Mouse (Mus musculus) spleen, postnatal 0 days (tissue): Measurements from ENCODE around the gene Ppp6r2. TPM values are rescaled to one million over a fixed set of nuclear protein-coding genes. Genes with fewer than 3 reads are reported as not detected.

Experiments
- polyA plus RNA-seq: library from polyadenylated mRNA; unstranded; fragments of >200 nt; fragmentation: Nextera tagmentation; extraction: Ambion mirVana; gene quantifications from 2 replicates; pipeline ENCODE4 v1.2.1, GENCODE M21; 2015

Ppp6r2 gene
- polyA plus RNA-seq, result 46.2 and 46.5 TPM in 2 replicates

DNA sequence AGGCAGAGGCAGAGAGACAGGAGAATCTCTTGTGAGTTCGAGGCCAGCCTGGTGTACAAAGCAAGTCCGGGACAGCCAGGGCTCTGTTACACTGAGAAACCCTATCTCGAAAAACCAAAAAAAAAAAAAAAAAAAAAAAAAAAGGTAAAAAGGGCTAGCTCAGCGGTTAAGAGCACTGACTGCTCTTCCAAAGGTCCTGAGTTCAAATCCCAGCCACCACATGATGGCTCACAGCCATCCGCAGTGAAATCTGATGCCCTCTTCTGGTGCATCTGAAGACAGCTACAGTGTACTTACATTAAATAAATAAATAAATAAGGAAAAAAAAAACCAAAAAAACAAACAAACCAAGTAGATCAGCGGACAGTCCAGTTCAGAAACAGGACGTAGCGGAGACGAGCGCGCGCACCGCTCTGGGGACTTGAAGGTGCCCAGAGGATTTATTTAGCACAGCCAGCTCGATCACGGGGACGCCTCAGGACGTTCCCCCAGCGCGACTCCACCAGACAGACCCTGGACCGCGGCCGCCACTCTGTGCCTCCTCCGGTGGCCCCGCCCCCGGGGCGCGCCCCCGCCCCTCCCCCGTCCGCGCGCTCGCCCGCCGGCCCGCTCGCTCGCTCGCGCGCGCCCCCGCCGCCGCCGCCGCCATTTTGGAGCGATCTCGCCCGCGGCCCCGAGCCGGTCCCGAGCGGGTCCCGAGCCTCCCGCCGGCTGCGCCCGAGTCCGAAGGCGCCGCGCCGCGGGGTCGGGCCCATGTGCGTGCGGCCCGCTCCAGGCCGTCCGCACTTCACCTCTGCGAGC, at the start of gene Ppp6r2:
Gene Ppp6r2 (plus strand): TSS at position 639 of the 801 bp plus-strand sequence.

GRCm38 (mm10) chr15:89180571-89181229, 30.7 kb upstream of the Ppp6r2 start, which contains the start of gene Plxnb2:
Gene Plxnb2, minus strand, starts transcription at chr15:89180788.

GRCm38 (mm10) chr15:89196313-89196706, 15.0 kb upstream of the Ppp6r2 start, which contains the start of gene Dennd6b:
Gene Dennd6b, minus strand, starts transcription at chr15:89196496.

GRCm38 (mm10) chr15:89315190-89315731, 103.9 kb downstream of the Ppp6r2 start, which contains the start of gene Sbf1:
Gene Sbf1, minus strand, starts transcription at chr15:89315311.

GRCm38 (mm10) chr15:89322670-89323522, 111.5 kb downstream of the Ppp6r2 start, which contains the start of gene Adm2:
Gene Adm2, plus strand, starts transcription at chr15:89322720.

DNA sequence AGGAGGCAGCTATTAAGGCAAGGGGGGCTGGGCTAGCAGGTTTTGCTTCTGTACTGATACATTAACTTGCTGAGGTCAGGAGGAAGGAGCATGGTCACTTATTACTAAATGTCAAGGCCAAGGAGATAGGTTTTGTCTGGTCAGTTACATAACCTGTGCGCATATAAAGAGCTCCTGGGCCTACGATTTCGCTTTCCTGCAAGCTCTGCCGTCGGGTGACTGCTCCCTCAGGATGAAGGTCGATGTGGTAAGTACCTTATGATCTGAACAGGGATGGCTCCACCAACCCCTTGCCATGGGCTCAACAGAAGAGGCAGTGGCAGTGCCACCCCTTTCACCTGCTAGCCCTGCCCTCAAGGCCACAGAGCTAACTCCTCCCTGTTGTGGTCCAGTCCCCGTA, 122.9 kb downstream of the Ppp6r2 start, which contains the start of gene Miox:
Gene Miox (plus strand): TSS at position 128 of the 400 bp plus-strand sequence.

Other genes starting within 250 kb of the Ppp6r2 start
- gene Mlc1, start 232.5 kb upstream of the Ppp6r2 start, polyA plus RNA-seq, result not detected in 2 replicates
- gene Mov10l1, start 228.6 kb upstream of the Ppp6r2 start, polyA plus RNA-seq, result not detected in 2 replicates
- gene Panx2, start 151.8 kb upstream of the Ppp6r2 start, polyA plus RNA-seq, result not detected in 2 replicates
- gene Trabd, start 136.4 kb upstream of the Ppp6r2 start, polyA plus RNA-seq, result 16.9 and 20.7 TPM in 2 replicates
- 8.0 and 9.3 TPM in 2 replicates for gene Selenoo, start 122.5 kb upstream of the Ppp6r2 start, polyA plus RNA-seq
- gene Tubgcp6, start 88.4 kb upstream of the Ppp6r2 start, polyA plus RNA-seq, result 7.9 and 8.7 TPM in 2 replicates
- gene Hdac10, start 82.9 kb upstream of the Ppp6r2 start, polyA plus RNA-seq, result 11.4 and 11.9 TPM in 2 replicates
- 1.8 and 2.3 TPM in 2 replicates for gene Mapk12, start 70.8 kb upstream of the Ppp6r2 start, polyA plus RNA-seq
- 0.87 and 1.3 TPM in 2 replicates for gene Mapk11, start 61.9 kb upstream of the Ppp6r2 start, polyA plus RNA-seq
- gene Plxnb2, start 30.8 kb upstream of the Ppp6r2 start, polyA plus RNA-seq, result 25.8 and 35.7 TPM in 2 replicates
- 3.8 and 4.0 TPM in 2 replicates for gene Dennd6b, start 15.1 kb upstream of the Ppp6r2 start, polyA plus RNA-seq
- gene Sbf1, start 103.8 kb downstream of the Ppp6r2 start, polyA plus RNA-seq, result 36.5 and 38.4 TPM in 2 replicates
- 0.16 TPM in 1 of 2 replicates, not detected in the other for gene Adm2, start 111.2 kb downstream of the Ppp6r2 start, polyA plus RNA-seq
- not detected in 2 replicates for gene Miox, start 122.8 kb downstream of the Ppp6r2 start, polyA plus RNA-seq
- gene Lmf2, start 144.1 kb downstream of the Ppp6r2 start, polyA plus RNA-seq, result 28.5 and 29.5 TPM in 2 replicates
- gene Ncaph2, start 144.2 kb downstream of the Ppp6r2 start, polyA plus RNA-seq, result 134 and 143 TPM in 2 replicates
- gene Sco2, start 162.3 kb downstream of the Ppp6r2 start, polyA plus RNA-seq, result 4.5 and 4.6 TPM in 2 replicates
- 0.82 and 1.4 TPM in 2 replicates for gene Tymp, start 165.5 kb downstream of the Ppp6r2 start, polyA plus RNA-seq
- gene Odf3b, start 167.7 kb downstream of the Ppp6r2 start, polyA plus RNA-seq, result 4.3 and 4.7 TPM in 2 replicates
- 0.04 TPM in 1 of 2 replicates, not detected in the other for gene Klhdc7b, start 173.4 kb downstream of the Ppp6r2 start, polyA plus RNA-seq
- not detected in 2 replicates for gene Syce3, start 198.9 kb downstream of the Ppp6r2 start, polyA plus RNA-seq
- 0.46 and 0.59 TPM in 2 replicates for gene Cpt1b, start 214.3 kb downstream of the Ppp6r2 start, polyA plus RNA-seq
- gene C730034F03Rik, start 218.0 kb downstream of the Ppp6r2 start, polyA plus RNA-seq, result 3.5 and 3.7 TPM in 2 replicates
- gene Gm44502, start 218.1 kb downstream of the Ppp6r2 start, polyA plus RNA-seq, result not detected in 2 replicates
- 42.4 and 51.5 TPM in 2 replicates for gene Chkb, start 218.4 kb downstream of the Ppp6r2 start, polyA plus RNA-seq
- gene Mapk8ip2, start 242.4 kb downstream of the Ppp6r2 start, polyA plus RNA-seq, result 0.06 TPM in 1 of 2 replicates, not detected in the other